Mouse (Mus musculus) kidney, adult 2 months (tissue): ENCODE measurements around the gene Pih1d3.

Experiments
- CTCF ChIP-seq: fragments of 200-500 bp; conservative IDR thresholded peaks from 2 replicates; pipeline ENCODE4 v1.5.1; 2011; ENCODE audit warnings: low read depth, mild to moderate bottlenecking, control low read depth, low read length, moderate library complexity, mixed read lengths; ENCODE audit not compliant: insufficient read depth, insufficient read length
- POLR2A ChIP-seq: fragments of 200-500 bp; IDR thresholded peaks from one replicate; pipeline ENCODE4 v1.6.1; 2011; ENCODE audit warnings: low read depth, low read length, control low read depth

- TF ChIP-seq CTCF (no peak), POLR2A (no peak)
These were observed 7.8 kb upstream of the Pih1d3 start for GRCm38 (mm10) chr1:31214831-31215230.
